Mouse (Mus musculus) kidney, adult 2 months (tissue): Measurements from ENCODE around the gene Tmem54.

Source experiments
- CTCF ChIP-seq: fragments of 200-500 bp; conservative IDR thresholded peaks from 2 replicates; pipeline ENCODE4 v1.5.1; 2011; ENCODE audit warnings: low read depth, mild to moderate bottlenecking, control low read depth, low read length, moderate library complexity, mixed read lengths; ENCODE audit not compliant: insufficient read depth, insufficient read length
- POLR2A ChIP-seq: fragments of 200-500 bp; IDR thresholded peaks from one replicate; pipeline ENCODE4 v1.6.1; 2011; ENCODE audit warnings: low read depth, low read length, control low read depth

DNA sequence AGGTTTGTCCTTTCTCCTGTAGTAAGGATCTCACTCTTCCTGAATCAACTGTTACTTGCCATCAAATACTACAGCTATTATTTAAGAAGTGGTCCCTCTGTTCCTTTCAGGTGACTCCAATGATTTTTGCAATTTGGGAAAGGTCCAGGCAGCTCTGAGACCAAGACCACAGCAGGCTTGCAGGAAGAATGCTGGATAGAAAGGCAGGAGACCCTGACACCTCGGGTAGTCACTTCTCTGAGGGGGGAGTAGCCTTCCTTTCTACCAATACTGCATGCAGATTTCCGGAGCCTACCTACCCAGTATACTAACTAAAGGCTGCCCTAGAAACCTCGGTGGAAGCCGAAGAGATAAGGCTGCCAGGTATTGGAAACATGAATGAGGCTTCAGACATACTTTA lies 40.1 kb downstream of the Tmem54 start:
- no peak for TF ChIP-seq POLR2A
- TF ChIP-seq CTCF: no peak
